Mouse (Mus musculus) thymus, postnatal 10 days (tissue): ENCODE data around the gene Fgfr2.

Experiments used
- DNase-seq, 2 experiments: peaks; one replicate each; pipeline ENCODE4 v3.0.0; 2021; ENCODE audit warnings: low spot score in 2 of 2

Fgfr2 gene

GRCm38 (mm10) chr7:132088181-132088580, 1035.0 kb downstream of the Fgfr2 start:
- DNase-seq, result no peak

GRCm38 (mm10) chr7:132075825-132076224, 1047.3 kb downstream of the Fgfr2 start:
- no peak for DNase-seq

DNA sequence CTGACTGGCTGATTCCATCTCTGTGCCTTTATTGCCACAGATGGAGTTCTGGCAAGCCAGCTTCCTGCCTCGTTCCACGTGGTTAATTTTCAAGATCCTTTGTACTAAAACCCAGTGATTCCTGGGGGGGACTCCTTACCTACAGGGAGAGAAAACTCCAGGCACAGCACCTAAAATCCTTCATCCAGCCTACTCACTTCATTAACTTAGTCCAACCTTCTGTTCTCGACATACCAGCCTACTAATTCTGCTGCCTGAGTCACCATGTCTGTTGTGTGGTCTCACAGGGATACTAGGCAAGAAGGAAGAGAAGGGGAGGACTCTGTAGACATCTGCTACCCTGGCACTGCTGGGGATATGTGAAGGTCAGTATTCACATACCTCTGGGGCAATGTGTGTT, 1048.6 kb downstream of the Fgfr2 start:
- no peak for DNase-seq

DNA sequence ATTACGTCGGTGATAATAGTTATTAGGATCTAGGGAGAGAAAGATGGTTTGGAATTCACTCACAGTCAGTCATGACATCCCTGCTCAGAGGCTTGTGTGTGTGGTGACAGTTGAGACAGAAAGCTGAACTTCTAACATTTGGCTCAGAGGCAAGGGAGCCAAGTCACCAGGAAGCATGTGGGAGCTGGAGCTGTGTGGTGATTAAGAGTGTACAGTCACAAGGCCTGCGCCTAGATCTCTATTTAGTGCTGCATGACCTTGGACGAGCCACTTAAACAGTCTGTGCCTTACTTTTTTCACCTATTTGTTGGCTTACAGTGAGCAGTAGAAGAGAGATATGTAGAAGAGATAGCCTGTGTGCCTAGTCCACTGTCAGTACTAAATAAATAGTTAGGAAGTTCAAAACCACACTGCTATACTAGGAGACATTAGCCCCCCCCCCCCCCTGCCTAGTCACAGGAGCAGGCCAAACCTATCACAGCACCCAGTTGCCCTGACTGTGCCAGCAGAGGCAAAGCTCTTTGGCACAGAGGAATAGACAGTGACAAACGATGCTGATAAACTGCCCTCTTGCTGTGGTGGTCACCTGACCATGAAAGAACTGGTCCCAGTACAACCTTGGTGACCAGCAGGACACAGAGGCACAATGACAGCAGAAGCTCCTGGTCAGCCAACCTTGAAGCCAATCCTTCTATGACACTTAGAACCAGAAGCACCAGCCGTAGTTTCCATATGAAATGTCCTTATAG, 1052.1 kb downstream of the Fgfr2 start:
- no peak for DNase-seq

DNA sequence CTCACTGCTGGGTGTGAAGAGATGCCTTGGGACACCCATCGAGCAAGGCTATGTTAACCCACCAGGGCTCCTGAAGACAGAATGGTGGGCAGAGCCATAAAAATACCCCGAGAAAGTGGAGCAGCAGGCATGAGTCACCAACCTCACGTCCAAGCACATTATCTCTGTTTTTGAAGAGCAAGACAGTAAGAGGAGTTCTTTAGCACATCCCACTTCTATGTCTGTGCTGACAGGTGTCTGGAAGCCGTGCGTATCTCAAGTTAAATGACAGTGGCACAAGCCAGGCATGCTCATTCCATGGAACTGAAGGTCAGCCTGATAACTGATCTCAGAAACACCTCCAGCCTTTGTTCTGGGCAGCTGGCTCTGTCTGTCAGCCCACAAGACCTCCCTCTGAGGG, 1055.2 kb downstream of the Fgfr2 start:
- DNase-seq, result no peak

- no peak for DNase-seq
Observed at GRCm38 (mm10) chr7:132067511-132067910, 1055.6 kb downstream of the Fgfr2 start.

- no peak for DNase-seq
Observed at GRCm38 (mm10) chr7:132060116-132060515, 1063.0 kb downstream of the Fgfr2 start.

GRCm38 (mm10) chr7:132056565-132056964, 1066.6 kb downstream of the Fgfr2 start:
- DNase-seq, result no peak

- no peak for DNase-seq
Observed at GRCm38 (mm10) chr7:132046662-132047061, 1076.5 kb downstream of the Fgfr2 start.

DNA sequence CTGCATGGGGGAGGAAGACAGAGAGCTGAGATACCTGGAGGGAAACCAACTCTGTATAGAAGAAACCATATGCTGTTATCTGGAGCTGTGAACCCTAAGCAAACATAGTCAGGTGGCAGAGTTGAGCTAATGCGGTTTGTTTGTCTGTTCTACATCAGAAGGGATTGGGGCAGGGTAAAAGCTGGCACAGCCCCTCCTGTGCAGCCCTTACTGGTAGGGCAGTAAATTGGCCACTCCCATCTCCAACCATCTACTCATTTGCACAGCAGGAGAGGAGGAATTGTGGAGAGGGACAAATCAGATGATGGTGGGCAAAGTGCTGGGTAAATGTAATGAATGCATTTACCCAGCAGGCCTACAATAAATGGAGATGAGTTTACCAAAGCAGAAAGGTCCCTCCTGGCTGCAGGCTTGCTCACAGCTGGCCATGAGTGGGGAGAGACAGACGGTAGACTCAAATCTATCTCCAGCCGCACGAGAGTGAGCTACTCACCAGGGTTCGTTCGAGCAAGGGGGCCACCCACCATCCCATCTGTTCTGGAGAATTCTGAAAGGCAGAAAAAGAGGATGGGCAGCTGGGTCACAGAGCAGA, 1091.1 kb downstream of the Fgfr2 start:
- no peak for DNase-seq

DNA sequence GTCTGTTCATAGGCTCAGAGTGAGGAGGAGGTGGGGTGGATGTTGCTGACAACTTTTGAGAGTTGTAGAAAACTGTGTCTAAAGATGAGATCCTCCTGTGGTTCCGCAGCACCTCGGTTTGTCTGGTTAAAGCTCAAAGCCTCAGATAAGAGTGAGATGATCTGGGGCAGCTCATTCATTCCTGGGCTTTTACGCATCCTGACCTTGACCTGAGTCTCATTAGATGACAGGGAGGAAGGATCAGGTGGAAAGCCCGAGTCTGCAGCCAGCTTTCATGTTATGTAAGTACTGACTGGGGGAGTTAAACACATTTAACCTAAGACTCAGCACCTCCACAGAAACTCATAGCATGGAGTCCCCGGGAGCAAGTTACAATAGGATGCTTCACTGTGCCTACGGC, 1096.5 kb downstream of the Fgfr2 start:
- DNase-seq, result no peak

DNA sequence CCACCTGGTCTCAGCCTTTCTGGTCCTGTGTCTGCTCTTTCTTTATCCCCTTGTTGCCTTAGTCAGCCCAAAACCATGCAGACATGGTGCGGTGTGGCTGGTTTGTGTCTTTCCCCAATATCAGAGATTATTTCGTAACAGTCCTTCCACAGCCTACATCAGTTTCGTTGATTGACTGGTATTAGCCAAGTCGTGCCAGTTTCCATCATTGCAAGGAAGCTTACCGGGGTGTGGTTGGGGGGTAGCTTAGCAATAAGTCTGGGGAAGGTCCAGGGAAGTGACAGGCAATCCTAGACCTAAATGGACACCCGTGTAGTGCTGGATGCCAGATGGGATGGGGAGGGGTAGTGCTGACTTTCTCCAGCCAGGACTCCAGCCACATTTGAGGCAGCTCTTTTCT, 1097.6 kb downstream of the Fgfr2 start:
- DNase-seq, result no peak

GRCm38 (mm10) chr7:132015933-132016332, 1107.2 kb downstream of the Fgfr2 start:
- DNase-seq, result no peak

DNA sequence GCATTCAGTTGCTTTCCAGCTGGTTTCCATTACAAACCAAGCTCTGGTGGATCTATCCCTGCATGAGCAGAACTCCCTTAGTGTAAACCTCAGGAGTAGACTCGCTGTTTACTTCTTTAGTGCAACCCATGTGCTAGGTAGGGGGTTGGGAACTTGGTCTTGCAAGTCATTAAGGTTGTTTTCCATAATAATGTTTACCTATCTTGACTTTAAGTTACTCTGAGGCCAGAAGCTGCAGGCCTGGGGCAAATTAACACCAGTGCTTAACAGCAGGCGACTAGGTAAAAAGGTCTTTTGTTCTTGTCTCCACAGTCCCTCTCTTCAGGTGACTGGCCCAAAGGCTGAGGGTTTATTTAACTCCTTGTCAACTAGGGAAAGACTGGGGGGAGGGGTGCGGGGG, 1108.0 kb downstream of the Fgfr2 start:
- DNase-seq, result no peak

DNA sequence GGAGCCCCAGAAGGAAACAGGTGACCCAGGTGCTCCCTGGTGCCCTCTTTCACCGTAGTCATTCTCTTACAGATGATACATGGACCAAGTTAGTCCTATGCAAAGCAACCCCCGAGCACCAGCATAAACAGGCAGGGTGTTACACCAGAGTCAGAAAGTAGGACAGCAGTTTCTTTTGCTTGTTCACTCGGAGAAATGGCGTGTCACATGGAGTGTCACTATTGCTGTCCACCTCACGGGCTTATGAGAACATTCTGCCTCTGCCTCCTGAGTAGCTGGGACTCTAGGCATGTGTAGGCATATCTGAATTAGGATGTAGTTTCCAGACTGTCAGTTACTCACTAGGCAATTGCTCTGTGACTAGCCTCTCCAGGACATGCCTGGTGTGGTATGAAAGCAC, 1109.2 kb downstream of the Fgfr2 start:
- DNase-seq, result no peak

GRCm38 (mm10) chr7:132012969-132013679, 1110.0 kb downstream of the Fgfr2 start:
- DNase-seq, result no peak

GRCm38 (mm10) chr7:132009002-132009401, 1114.1 kb downstream of the Fgfr2 start:
- DNase-seq, result no peak

GRCm38 (mm10) chr7:132005996-132006696, 1117.0 kb downstream of the Fgfr2 start:
- no peak for DNase-seq

DNA sequence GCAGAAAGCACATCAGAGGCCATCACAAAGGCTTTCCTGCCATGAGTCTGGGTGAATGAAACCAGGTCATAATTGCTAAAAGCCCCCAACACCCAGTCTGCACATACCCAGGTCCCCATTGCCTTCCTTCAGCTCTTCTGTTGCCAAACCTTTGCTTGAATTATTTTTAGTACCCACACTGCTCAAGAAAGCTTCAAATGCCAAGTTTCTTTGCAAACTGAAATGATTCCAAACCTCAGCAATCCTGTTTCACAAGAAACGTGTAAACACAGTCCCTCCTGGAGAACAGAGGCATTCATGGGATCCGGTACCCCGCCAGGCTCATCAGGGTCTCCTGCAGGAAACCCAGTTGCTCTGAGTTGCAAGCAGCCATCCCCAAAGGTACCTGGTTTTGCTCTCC, 1130.3 kb downstream of the Fgfr2 start:
- DNase-seq, result no peak

- DNase-seq, result no peak
Observed at GRCm38 (mm10) chr7:131992226-131992625, 1130.9 kb downstream of the Fgfr2 start.

DNA sequence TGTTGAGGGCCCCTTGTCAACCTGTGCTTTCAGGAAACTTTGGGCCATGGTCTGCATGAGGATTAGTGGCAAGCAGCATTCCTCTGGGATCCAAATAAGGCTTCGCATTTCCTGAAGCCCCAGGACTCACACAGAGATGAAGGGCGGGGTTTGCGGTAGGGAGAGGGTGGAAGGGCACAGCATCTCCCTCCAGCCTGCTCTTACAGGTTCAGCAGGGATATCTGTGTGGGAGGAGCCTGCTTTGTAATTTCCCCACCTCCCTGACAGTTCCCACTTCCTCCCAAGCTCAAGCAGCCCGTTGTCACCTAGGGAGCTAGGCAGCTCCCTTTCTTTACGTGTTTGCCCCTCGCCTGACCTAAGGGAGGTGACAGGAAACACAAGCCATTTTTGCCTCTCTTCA, 1134.1 kb downstream of the Fgfr2 start:
- no peak for DNase-seq

- DNase-seq, result no peak
Observed at GRCm38 (mm10) chr7:131978609-131979008, 1144.5 kb downstream of the Fgfr2 start.
